Mouse (Mus musculus) ES-Bruce4 (cell line): ENCODE measurements around the gene Cacng7.
A peak's percentile ranks its signal among the peaks of the same experiment; 100 is the strongest.

Experiments used
- CTCF ChIP-seq: IDR thresholded peaks from one replicate; pipeline ENCODE4 v1.8.1; 2011; ENCODE audit warnings: low read depth, low read length
- EP300 ChIP-seq: IDR thresholded peaks from 2 replicates; pipeline ENCODE4 v1.6.1; 2011; ENCODE audit warnings: low read depth, low read length; ENCODE audit not compliant: insufficient read depth
- POLR2A ChIP-seq: IDR thresholded peaks from one replicate; pipeline ENCODE4 v1.8.1; 2011; ENCODE audit warnings: low read length; ENCODE audit not compliant: insufficient read depth

DNA sequence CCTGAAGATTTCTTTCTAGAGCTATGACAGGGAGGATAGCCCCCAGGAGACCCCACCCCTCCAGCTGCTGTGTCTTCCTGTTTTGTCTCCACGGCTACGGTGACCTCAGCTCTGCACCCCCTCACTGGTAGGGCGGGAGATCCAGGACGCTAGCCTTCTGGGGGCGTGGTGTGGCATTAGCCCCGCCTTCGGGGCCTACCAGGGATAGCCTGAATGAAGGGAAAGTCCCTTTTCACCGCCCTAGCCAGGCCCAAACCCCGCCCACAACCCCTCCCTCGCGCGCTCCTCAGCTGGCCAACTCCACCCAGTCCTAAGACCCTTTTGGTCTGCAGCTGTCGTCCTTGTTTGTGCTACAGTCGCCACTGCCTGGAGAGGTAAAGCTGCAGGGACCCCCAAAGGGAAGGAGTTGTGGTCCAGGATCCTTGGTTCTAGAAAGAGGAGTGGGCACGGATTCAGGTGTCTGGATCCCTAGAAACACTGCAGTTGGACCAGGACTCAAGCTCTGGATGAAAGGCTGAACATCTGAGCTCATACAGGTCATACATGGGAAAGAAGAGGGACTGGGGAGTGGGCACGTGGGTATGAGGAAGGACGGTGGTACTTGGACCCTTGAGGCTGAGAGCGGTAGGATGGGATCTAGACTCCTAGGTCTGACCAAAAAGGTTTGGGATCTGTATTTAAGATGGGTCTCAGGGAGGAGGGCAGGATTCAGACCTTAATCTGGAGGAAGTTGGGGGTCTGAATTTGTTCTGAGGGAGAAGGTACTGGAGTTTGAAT, 42.3 kb upstream of the Cacng7 start:
- TF ChIP-seq CTCF (no peak), EP300 (no peak), POLR2A (peak; percentile 51)
